Mouse (Mus musculus) CH12.LX (cell line): ENCODE data around the gene Prkag2. TPM values are rescaled to one million over a fixed set of nuclear protein-coding genes. Genes with fewer than 3 reads are reported as not detected.

Experiments
- DNase-seq: peaks from one replicate; pipeline ENCODE4 v3.0.0-alpha.2; 2013; ENCODE audit errors: extremely low read depth
- H3K27ac ChIP-seq: 2 replicates; pipeline ENCODE4 v1.5.1; 2012; ENCODE audit warnings: low read depth, mild to moderate bottlenecking, control low read depth, moderate library complexity; ENCODE audit not compliant: insufficient read depth
- H3K27me3 ChIP-seq: replicated peaks from 2 replicates; pipeline ENCODE3; 2012; ENCODE audit warnings: inconsistent platforms
- H3K36me3 ChIP-seq, 2 experiments: replicated peaks in 1 of 2; 2 replicates each; pipeline versions ENCODE3 to v1.6.1; 2012; ENCODE audit warnings: inconsistent platforms in 1 of 2, low read length in 1 of 2, mild to moderate bottlenecking in 1 of 2, mixed read lengths in 1 of 2, moderate library complexity in 1 of 2; ENCODE audit not compliant: control insufficient read depth in 1 of 2, insufficient read depth in 1 of 2
- H3K4me1 ChIP-seq, 2 experiments: 2 replicates each; pipeline ENCODE4 v1.6.1; 2012; ENCODE audit warnings: inconsistent platforms in 1 of 2, moderate library complexity in 1 of 2; ENCODE audit not compliant: insufficient read depth in 2 of 2, control insufficient read depth in 1 of 2
- H3K4me2 ChIP-seq: 2 replicates; pipeline ENCODE4 v1.6.1; 2012; ENCODE audit warnings: low read depth, mild to moderate bottlenecking, control low read depth; ENCODE audit not compliant: poor library complexity, insufficient read depth, severe bottlenecking
- H3K4me3 ChIP-seq, 3 experiments: fragments of 150-350 bp in 1 of 3; sonication (generic) in 1 of 3; replicated peaks in 1 of 3; 2 replicates each; pipeline versions ENCODE3 to v1.5.1; 2011 to 2012; ENCODE audit warnings: low read depth in 2 of 3, low read length in 2 of 3, mild to moderate bottlenecking in 2 of 3, moderate library complexity in 2 of 3, control low read depth in 1 of 3, improper control_type of control experiment in 1 of 3, inconsistent platforms in 1 of 3, mixed read lengths in 1 of 3; ENCODE audit not compliant: poor library complexity in 1 of 3
- H3K79me2 ChIP-seq: replicated peaks from 2 replicates; pipeline ENCODE4 v1.6.1; 2012; ENCODE audit warnings: mild to moderate bottlenecking, moderate library complexity; ENCODE audit not compliant: control insufficient read depth, poor library complexity, insufficient read depth, severe bottlenecking; ENCODE audit errors: extremely low read depth
- H3K9ac ChIP-seq: 2 replicates; pipeline ENCODE4 v1.6.1; 2012; ENCODE audit warnings: low read depth, mild to moderate bottlenecking, control low read depth, moderate library complexity; ENCODE audit not compliant: insufficient read depth
- H3K9me3 ChIP-seq: replicated peaks from 2 replicates; pipeline ENCODE3; 2012; ENCODE audit warnings: low read length, inconsistent platforms, mixed read lengths
- BHLHE40 ChIP-seq: IDR thresholded peaks from 2 replicates; pipeline ENCODE4 v1.6.1; 2011; ENCODE audit warnings: mild to moderate bottlenecking, low read depth, low read length, improper control_type of control experiment
- CHD1 ChIP-seq: IDR thresholded peaks from 2 replicates; pipeline ENCODE4 v1.6.1; 2012; ENCODE audit warnings: low read depth, low read length, improper control_type of control experiment, inconsistent platforms
- CHD2 ChIP-seq: IDR thresholded peaks from 2 replicates; pipeline ENCODE4 v1.6.1; 2011; ENCODE audit warnings: low read length, improper control_type of control experiment
- CTCF ChIP-seq, 2 experiments: IDR thresholded peaks in 1 of 2; conservative IDR thresholded peaks in 1 of 2; 2 replicates each; pipeline ENCODE4 v1.5.1; 2011 to 2012; ENCODE audit warnings: low read depth in 2 of 2, low read length in 2 of 2, improper control_type of control experiment in 1 of 2, inconsistent platforms in 1 of 2, mild to moderate bottlenecking in 1 of 2, moderate library complexity in 1 of 2
- E2F4 ChIP-seq: IDR thresholded peaks from 2 replicates; pipeline ENCODE4 v1.6.1; 2011; ENCODE audit warnings: low read depth, low read length, improper control_type of control experiment; ENCODE audit not compliant: insufficient replicate concordance
- ELF1 ChIP-seq: IDR thresholded peaks from 2 replicates; pipeline ENCODE4 v1.6.1; 2014; ENCODE audit warnings: low read depth, mild to moderate bottlenecking, inconsistent platforms, low read length, improper control_type of control experiment
- EP300 ChIP-seq: IDR thresholded peaks from 2 replicates; pipeline ENCODE4 v1.6.1; 2011; ENCODE audit warnings: low read length, improper control_type of control experiment
- ETS1 ChIP-seq: conservative IDR thresholded peaks from 2 replicates; pipeline ENCODE4 v1.6.1; 2012; ENCODE audit warnings: low read depth, mild to moderate bottlenecking, inconsistent platforms, low read length, improper control_type of control experiment, moderate library complexity
- GABPA ChIP-seq: IDR thresholded peaks from 2 replicates; pipeline ENCODE4 v1.6.1; 2012; ENCODE audit warnings: low read depth, low read length, improper control_type of control experiment, inconsistent platforms; ENCODE audit not compliant: insufficient replicate concordance
- HCFC1 ChIP-seq: IDR thresholded peaks from 2 replicates; pipeline ENCODE4 v1.6.1; 2012; ENCODE audit warnings: low read depth, mild to moderate bottlenecking, inconsistent platforms, low read length, improper control_type of control experiment
- IRF4 ChIP-seq: IDR thresholded peaks from 2 replicates; pipeline ENCODE4 v1.6.1; 2014; ENCODE audit warnings: low read depth, mild to moderate bottlenecking, inconsistent platforms, low read length, improper control_type of control experiment
- JUN ChIP-seq: IDR thresholded peaks from 2 replicates; pipeline ENCODE4 v1.6.1; 2011; ENCODE audit warnings: low read depth, mild to moderate bottlenecking, low read length, improper control_type of control experiment, moderate library complexity; ENCODE audit not compliant: insufficient read depth
- JUND ChIP-seq: conservative IDR thresholded peaks from 2 replicates; pipeline ENCODE4 v1.6.1; 2011; ENCODE audit warnings: low read depth, low read length, improper control_type of control experiment
- KAT2A ChIP-seq: IDR thresholded peaks from 2 replicates; pipeline ENCODE4 v1.6.1; 2012; ENCODE audit warnings: low read length, improper control_type of control experiment, inconsistent platforms; ENCODE audit not compliant: insufficient replicate concordance
- MAFK ChIP-seq: IDR thresholded peaks from 2 replicates; pipeline ENCODE4 v1.6.1; 2011; ENCODE audit warnings: low read length, improper control_type of control experiment; ENCODE audit not compliant: insufficient replicate concordance
- MAX ChIP-seq: IDR thresholded peaks from 2 replicates; pipeline ENCODE4 v1.6.1; 2011; ENCODE audit warnings: low read length, improper control_type of control experiment
- MAZ ChIP-seq: IDR thresholded peaks from 2 replicates; pipeline ENCODE4 v1.6.1; 2012; ENCODE audit warnings: low read depth, mild to moderate bottlenecking, inconsistent platforms, low read length, improper control_type of control experiment, moderate library complexity
- MEF2A ChIP-seq: IDR thresholded peaks from 2 replicates; pipeline ENCODE4 v1.6.1; 2014; ENCODE audit warnings: low read depth, mild to moderate bottlenecking, inconsistent platforms, low read length, improper control_type of control experiment, borderline replicate concordance
- MXI1 ChIP-seq: IDR thresholded peaks from 2 replicates; pipeline ENCODE4 v1.6.1; 2011; ENCODE audit warnings: mild to moderate bottlenecking, low read depth, low read length, improper control_type of control experiment
- MYC ChIP-seq: IDR thresholded peaks from 2 replicates; pipeline ENCODE4 v1.6.1; 2011; ENCODE audit warnings: low read depth, mild to moderate bottlenecking, improper control_type of control experiment, low read length
- NELFE ChIP-seq: IDR thresholded peaks from 2 replicates; pipeline ENCODE4 v1.6.1; 2011; ENCODE audit warnings: low read depth, low read length, improper control_type of control experiment
- NRF1 ChIP-seq: IDR thresholded peaks from 2 replicates; pipeline ENCODE4 v1.6.1; 2014; ENCODE audit warnings: low read depth, mild to moderate bottlenecking, inconsistent platforms, low read length, improper control_type of control experiment, moderate library complexity
- PAX5 ChIP-seq: IDR thresholded peaks from 2 replicates; pipeline ENCODE4 v1.6.1; 2012; ENCODE audit warnings: low read length, inconsistent platforms, mixed read lengths
- POLR2A ChIP-seq: IDR thresholded peaks from 2 replicates; pipeline ENCODE4 v1.6.1; 2011; ENCODE audit warnings: low read depth, mild to moderate bottlenecking, improper control_type of control experiment, low read length
- POLR2AphosphoS2 ChIP-seq: IDR thresholded peaks from 2 replicates; pipeline ENCODE4 v1.6.1; 2011; ENCODE audit warnings: low read depth, low read length, improper control_type of control experiment
- RAD21 ChIP-seq: IDR thresholded peaks from 2 replicates; pipeline ENCODE4 v1.6.1; 2011; ENCODE audit warnings: low read depth, mild to moderate bottlenecking, low read length, improper control_type of control experiment, moderate library complexity
- RCOR1 ChIP-seq: conservative IDR thresholded peaks from 2 replicates; pipeline ENCODE4 v1.6.1; 2012; ENCODE audit warnings: low read depth, mild to moderate bottlenecking, inconsistent platforms, low read length, improper control_type of control experiment
- SIN3A ChIP-seq: IDR thresholded peaks from 2 replicates; pipeline ENCODE4 v1.6.1; 2012; ENCODE audit warnings: low read length, improper control_type of control experiment, inconsistent platforms
- SMC3 ChIP-seq: IDR thresholded peaks from 2 replicates; pipeline ENCODE4 v1.6.1; 2011; ENCODE audit warnings: low read depth, low read length, improper control_type of control experiment
- TBP ChIP-seq: conservative IDR thresholded peaks from 2 replicates; pipeline ENCODE4 v1.6.1; 2011; ENCODE audit warnings: low read depth, low read length, improper control_type of control experiment
- TCF12 ChIP-seq: IDR thresholded peaks from 2 replicates; pipeline ENCODE4 v1.6.1; 2014; ENCODE audit warnings: low read depth, mild to moderate bottlenecking, inconsistent platforms, low read length, improper control_type of control experiment
- UBTF ChIP-seq: IDR thresholded peaks from 2 replicates; pipeline ENCODE4 v1.6.1; 2012; ENCODE audit warnings: low read depth, mild to moderate bottlenecking, inconsistent platforms, low read length, improper control_type of control experiment, moderate library complexity
- USF1 ChIP-seq: IDR thresholded peaks from 2 replicates; pipeline ENCODE4 v1.6.1; 2014; ENCODE audit warnings: low read depth, mild to moderate bottlenecking, inconsistent platforms, low read length, improper control_type of control experiment
- USF2 ChIP-seq: conservative IDR thresholded peaks from 2 replicates; pipeline ENCODE4 v1.6.1; 2011; ENCODE audit warnings: low read depth, low read length, improper control_type of control experiment
- ZC3H11A ChIP-seq: IDR thresholded peaks from 2 replicates; pipeline ENCODE4 v1.6.1; 2012; ENCODE audit warnings: low read depth, mild to moderate bottlenecking, inconsistent platforms, low read length, improper control_type of control experiment
- ZKSCAN1 ChIP-seq: IDR thresholded peaks from 2 replicates; pipeline ENCODE4 v1.6.1; 2012; ENCODE audit warnings: low read depth, inconsistent platforms, low read length, improper control_type of control experiment, borderline replicate concordance
- ZMIZ1 ChIP-seq: IDR thresholded peaks from 2 replicates; pipeline ENCODE4 v1.6.1; 2012; ENCODE audit warnings: low read depth, mild to moderate bottlenecking, inconsistent platforms, low read length, improper control_type of control experiment
- ZNF384 ChIP-seq: IDR thresholded peaks from 2 replicates; pipeline ENCODE4 v1.6.1; 2012; ENCODE audit warnings: low read depth, low read length, improper control_type of control experiment, inconsistent platforms
- dilution Hi-C: fragments of 300-500 bp; cut with MboI; formaldehyde crosslinking; loops from 2 replicates; pipeline ENCODE4 v1.14.3; 2020; ENCODE audit warnings: low sequenced_read_pairs; ENCODE audit not compliant: extremely low pct_unique_long_range_greater_than_20kb, extremely low pct_ligation_motif_present
- in situ Hi-C: fragments of 300-500 bp; cut with MboI; formaldehyde crosslinking; loops from 3 replicates; pipeline ENCODE4 v1.14.3; 2019; ENCODE audit warnings: low sequenced_read_pairs, low pct_ligation_motif_present, low pct_unique_long_range_greater_than_20kb, mixed read lengths
- polyA plus RNA-seq: library from polyadenylated mRNA; unstranded; fragments of >175 nt; gene quantifications from 2 replicates; pipeline ENCODE4 v1.2.1, GENCODE M21; 2012; ENCODE audit warnings: low read depth; ENCODE audit not compliant: insufficient read length
- total RNA-seq, 2 experiments: library from RNA; depleted of rRNA; stranded (reverse); fragments of 300-350 nt in 1 of 2; fragments of >200 nt in 1 of 2; gene quantifications; 2 replicates each; pipeline ENCODE4 v1.2.3; 2012 to 2014

The Prkag2 gene
- total and polyA plus RNA-seq, 3 experiments = 4.6 to 21.2 (median 8.8) TPM

GRCm38 (mm10) chr5:24908141-24908819 lies 192.2 kb downstream of the Prkag2 start:
- H3K9ac ChIP-seq = peak overlapping the region; percentile 49; the same call in 1 of the 2 replicates
- peak; percentile 76 for DNase-seq
- H3K4me3 ChIP-seq = peak overlapping the region; percentile 61 to 89 (median 76)
- dilution Hi-C loops = no loop called here
- no peaks in the 10 kb centered on the region for H3K79me2 ChIP-seq
- peak overlapping the region; percentile 74 for H3K27ac ChIP-seq
- peaks cover 0 to 21% of the 10 kb centered on the region in 2 experiments for H3K36me3 ChIP-seq
- no peaks in the 10 kb centered on the region for H3K27me3 ChIP-seq
- peaks cover 0 to 14% of the 10 kb centered on the region in 2 experiments; a peak in 2 of 4 replicates for H3K4me1 ChIP-seq
- peak overlapping the region; percentile 86; the same call in 1 of the 2 replicates for H3K4me2 ChIP-seq
- TF ChIP-seq JUND (no peak), NRF1 (peak; percentile 70), EP300 (no peak), SIN3A (0 out of 2 replicates have a peak, but pooled peaks have one; percentile 13), ZKSCAN1 (no peak), PAX5 (no peak), CTCF (conservative IDR thresholded peaks at IDR 0.05 in 1 of 2, IDR thresholded peaks at IDR 0.05 in 1 of 2; ENCODE audit: low read depth in 2 of 2, low read length in 2 of 2) (peak in 1 of 2 experiments; percentile 23; a peak in 2 of 4 replicates), SMC3 (no peak), IRF4 (no peak), MYC (no peak), JUN (no peak), POLR2AphosphoS2 (no peak), GABPA (no peak), RCOR1 (no peak), BHLHE40 (no peak), CHD1 (no peak), UBTF (no peak), MAX (peak; percentile 33; the same call in 1 of the 2 replicates), MEF2A (0 out of 2 replicates have a peak, but pooled peaks have one; percentile 15), ZNF384 (no peak), E2F4 (no peak), NELFE (no peak; the same call in 1 of the 2 replicates), POLR2A (peak; percentile 48; the same call in 1 of the 2 replicates), ZMIZ1 (no peak), RAD21 (no peak), ZC3H11A (no peak), MAFK (no peak), MAZ (0 out of 2 replicates have a peak, but pooled peaks have one; percentile 14), TCF12 (peak; percentile 29; the same call in 1 of the 2 replicates), ELF1 (no peak), TBP (no peak), KAT2A (no peak), CHD2 (no peak), MXI1 (peak; percentile 15; the same call in 1 of the 2 replicates), USF2 (no peak), ETS1 (no peak), USF1 (no peak), HCFC1 (no peak)
- TF ChIP-seq, all 38 proteins: peak for 9
- in situ Hi-C loops = no loop called here
- no peaks in the 10 kb centered on the region for H3K9me3 ChIP-seq
